ENCODE assay signal across 12 mouse cellular contexts in genomic region chr13:63558297-63558890, GRCm38 (mm10). TPM values are rescaled to one million over a fixed set of nuclear protein-coding genes. Genes with fewer than 3 reads are reported as not detected.
DNase-seq lines count a peak whose midpoint lies in the region; ATAC-seq and TF ChIP-seq lines count a peak whose summit lies in the region.
"Had no signal": no experiment of that assay in that cellular context is flagged by ENCODE, and none has a peak within 500 bp of the region (broad histone marks: within the 10 kb centered on the region; RNA-seq: fewer than 3 reads in every experiment).

No protein-coding gene starts in this region.

- no peak overlapping the region for H3K4me2 ChIP-seq in liver, postnatal 0 days (ENCODE audit: low read depth, low read length)
- H3K4me2 ChIP-seq in embryonic facial prominence, embryonic 15.5 days (replicated peaks), result peak overlapping the region; percentile 84; the same call in 1 of the 2 replicates
- H3K4me2 ChIP-seq in intestine, embryonic 15.5 days (replicated peaks), result peak overlapping the region; percentile 87
- peak overlapping the region; percentile 97 for H3K4me2 ChIP-seq in neural tube, embryonic 15.5 days

- no peak for ATAC-seq in liver, postnatal 0 days
- ATAC-seq in embryonic facial prominence, embryonic 15.5 days (ENCODE audit: insufficient number of reproducible peaks, low FRiP score, low TSS enrichment, low read depth), result no peak
- ATAC-seq in intestine, embryonic 15.5 days, result peak; percentile 21; the same call in 1 of the 2 replicates
- ATAC-seq in neural tube, embryonic 15.5 days (ENCODE audit: low FRiP score), result no peak
- no peak for ATAC-seq in inflammation-experienced regulatory T-cells, adult 6 months

- no peaks in the 10 kb centered on the region for H3K36me3 ChIP-seq in liver, postnatal 0 days (replicated peaks; ENCODE audit: insufficient read depth, low read length)
- peaks cover 6% of the 10 kb centered on the region for H3K36me3 ChIP-seq in embryonic facial prominence, embryonic 15.5 days
- no peaks in the 10 kb centered on the region for H3K36me3 ChIP-seq in intestine, embryonic 15.5 days
- H3K36me3 ChIP-seq in neural tube, embryonic 15.5 days, result no peaks in the 10 kb centered on the region

- no peak overlapping the region for H3K4me3 ChIP-seq in liver, postnatal 0 days (ENCODE audit: low read depth, low read length)
- 0 out of 2 replicates have a peak overlapping the region, but pooled peaks have one; percentile 6 for H3K4me3 ChIP-seq in embryonic facial prominence, embryonic 15.5 days (replicated peaks)
- peak overlapping the region; percentile 7 for H3K4me3 ChIP-seq in intestine, embryonic 15.5 days (replicated peaks)
- peak overlapping the region; percentile 3; the same call in 1 of the 2 replicates for H3K4me3 ChIP-seq in neural tube, embryonic 15.5 days (replicated peaks)
- H3K4me3 ChIP-seq: gastrocnemius, adult 2 months; megakaryocyte, embryonic 14.5 days had no signal

- 57% methylated on average over 8 of the region's 8 CpGs for WGBS in liver, postnatal 0 days (ENCODE audit: insufficient replicate concordance)
- WGBS in embryonic facial prominence, embryonic 15.5 days, result 17% methylated on average over 8 of the region's 8 CpGs
- 16% methylated on average over 8 of the region's 8 CpGs for WGBS in intestine, embryonic 15.5 days
- 21% methylated on average over 8 of the region's 8 CpGs for WGBS in neural tube, embryonic 15.5 days

- TF ChIP-seq EP300 in liver, postnatal 0 days (IDR thresholded peaks at IDR 0.05; ENCODE audit: low read depth), result no peak

- no peak overlapping the region for H3K9ac ChIP-seq in liver, postnatal 0 days (replicated peaks)
- H3K9ac ChIP-seq in embryonic facial prominence, embryonic 15.5 days, result no peak overlapping the region
- no peak overlapping the region for H3K9ac ChIP-seq in intestine, embryonic 15.5 days
- H3K9ac ChIP-seq in neural tube, embryonic 15.5 days (replicated peaks), result no peak overlapping the region; the same call in 1 of the 2 replicates

- H3K27ac ChIP-seq in liver, postnatal 0 days (ENCODE audit: low read depth), result no peak overlapping the region; the same call in 1 of the 2 replicates
- no peak overlapping the region for H3K27ac ChIP-seq in embryonic facial prominence, embryonic 15.5 days (replicated peaks)
- H3K27ac ChIP-seq in intestine, embryonic 15.5 days, result peak overlapping the region; percentile 61
- H3K27ac ChIP-seq in neural tube, embryonic 15.5 days (replicated peaks), result peak overlapping the region; percentile 51
- H3K27ac ChIP-seq: gastrocnemius, adult 2 months had no signal

- no peaks in the 10 kb centered on the region for H3K27me3 ChIP-seq in liver, postnatal 0 days (ENCODE audit: insufficient read depth, low read length)
- H3K27me3 ChIP-seq in embryonic facial prominence, embryonic 15.5 days, result no peaks in the 10 kb centered on the region
- H3K27me3 ChIP-seq in intestine, embryonic 15.5 days (replicated peaks), result no peaks in the 10 kb centered on the region
- no peaks in the 10 kb centered on the region for H3K27me3 ChIP-seq in neural tube, embryonic 15.5 days (replicated peaks)
- H3K27me3 ChIP-seq: megakaryocyte, embryonic 14.5 days had no signal

- peaks cover 36% of the 10 kb centered on the region for H3K4me1 ChIP-seq in liver, postnatal 0 days (ENCODE audit: insufficient read depth)
- H3K4me1 ChIP-seq in embryonic facial prominence, embryonic 15.5 days, result peaks cover 85% of the 10 kb centered on the region
- H3K4me1 ChIP-seq in intestine, embryonic 15.5 days (replicated peaks), result peaks cover 48% of the 10 kb centered on the region
- H3K4me1 ChIP-seq in neural tube, embryonic 15.5 days, result peaks cover 84% of the 10 kb centered on the region

- peak; percentile 13 for DNase-seq in liver
- DNase-seq in liver, postnatal 0 days, result no peak
- no peak for DNase-seq in layer of hippocampus, adult 18-20 months (ENCODE audit: low spot score in 2 of 2)
- DNase-seq: adrenal gland, postnatal 10 days; gastrocnemius, adult 2 months; right cerebral cortex, postnatal 14 days; thymus, postnatal 25 days had no signal

- no peak for TF ChIP-seq CTCF in liver, postnatal 0 days (IDR thresholded peaks at IDR 0.05; ENCODE audit: low read depth)

- no peaks in the 10 kb centered on the region for H3K9me3 ChIP-seq in liver, postnatal 0 days (ENCODE audit: low read length)
- H3K9me3 ChIP-seq in embryonic facial prominence, embryonic 15.5 days (replicated peaks), result no peaks in the 10 kb centered on the region
- H3K9me3 ChIP-seq in intestine, embryonic 15.5 days, result no peaks in the 10 kb centered on the region
- no peaks in the 10 kb centered on the region for H3K9me3 ChIP-seq in neural tube, embryonic 15.5 days (replicated peaks)
- H3K9me3 ChIP-seq: megakaryocyte, embryonic 14.5 days had no signal

RNA-seq across cellular contexts. Expression of gene Ptch1, which starts 15.0 kb away (rescaled TPM):
- 1.8 and 2.5 TPM in 2 replicates for polyA plus RNA-seq in liver, postnatal 0 days (2015; fragmentation: Nextera tagmentation; extraction: Ambion mirVana)
- 21.9 and 25.9 TPM in 2 replicates for polyA plus RNA-seq in embryonic facial prominence, embryonic 15.5 days (2015; fragmentation: Nextera tagmentation; extraction: Ambion mirVana)
- 30.5 and 34.1 TPM in 2 replicates for polyA plus RNA-seq in intestine, embryonic 15.5 days (2015; fragmentation: Nextera tagmentation; extraction: Ambion mirVana)
- polyA plus RNA-seq in neural tube, embryonic 15.5 days (2015; fragmentation: Nextera tagmentation; extraction: Ambion mirVana), result 16.9 and 17.5 TPM in 2 replicates
- total RNA-seq in layer of hippocampus, adult 18-20 months (2021), result 10 to 100 TPM; 43.0 to 50.2 TPM
- 10 to 100 TPM in 2 of 3 experiments, 1 to 10 TPM in 1; 9.5 to 13.2 (median 12.1) TPM for polyA plus RNA-seq in inflammation-experienced regulatory T-cells, adult 6 months (2017; shearing (Covaris generic))

Comparison
In these comparisons a context has a peak if more than half of its experiments do, and no peak if none do; other contexts are left out.
1. H3K27ac ChIP-seq: peak in intestine, embryonic 15.5 days (single experiment) and neural tube, embryonic 15.5 days (single experiment); none in liver, postnatal 0 days (single experiment) and embryonic facial prominence, embryonic 15.5 days (single experiment).